Mouse (Mus musculus): ENCODE measurements around the gene Cep128.

Cep128 gene

GRCm38 (mm10) chr12:90975429-90975828 lies 408.8 kb downstream of the Cep128 start:
- no peak for DNase-seq (ENCODE audit: low read depth, low spot score)

GRCm38 (mm10) chr12:90971156-90971555 lies 413.1 kb downstream of the Cep128 start:
- DNase-seq (ENCODE audit: low read depth, low spot score), result no peak

GRCm38 (mm10) chr12:90961386-90962017 lies 422.7 kb downstream of the Cep128 start:
- no peak for DNase-seq (ENCODE audit: low read depth, low spot score)

GRCm38 (mm10) chr12:90954740-90955473 lies 429.3 kb downstream of the Cep128 start:
- no peak for DNase-seq (ENCODE audit: low read depth, low spot score)
